Mouse (Mus musculus): ENCODE measurements around the gene Tab1. TPM values are rescaled to one million over a fixed set of nuclear protein-coding genes. Genes with fewer than 3 reads are reported as not detected.
A peak's percentile ranks its signal among the peaks of the same experiment; 100 is the strongest.

The Tab1 gene
- polyA plus RNA-seq, 2 experiments, result 9.4 to 11.9 TPM

- Histone ChIP-seq H3K27me3 (ENCODE audit: control insufficient read depth, insufficient read depth, low read length) (no peaks in the 10 kb centered on the region), H3K27ac (no peak overlapping the region), H3K9ac (replicated peaks) (no peak overlapping the region), H3K9me3 (ENCODE audit: control insufficient read depth, low read length) (peaks cover 4% of the 10 kb centered on the region; the same call in 1 of the 2 replicates), H3K4me2 (ENCODE audit: low read depth) (no peak overlapping the region), H3K4me3 (ENCODE audit: insufficient read depth in 1 of 2, low read depth in 2 of 2, low read length in 2 of 2) (no peak overlapping the region), H3K36me3 (replicated peaks; ENCODE audit: control insufficient read depth, insufficient read depth, low read depth) (peaks cover 29% of the 10 kb centered on the region), H3K4me1 (replicated peaks; ENCODE audit: control insufficient read depth in 2 of 2, insufficient read depth in 2 of 2, low read length in 1 of 2) (peaks cover under 1 to 21% of the 10 kb centered on the region in 2 experiments)
- ATAC-seq (ENCODE audit: insufficient read depth) (no peak), DNase-seq (ENCODE audit: low read depth in 3 of 3, low spot score in 3 of 3) (no peak)
- TF ChIP-seq CTCF (IDR thresholded peaks at IDR 0.05; ENCODE audit: low read depth) (no peak), EP300 (IDR thresholded peaks at IDR 0.05; ENCODE audit: low read depth) (no peak)
- WGBS (ENCODE audit: insufficient replicate concordance), result 80% methylated on average over 3 of the region's 3 CpGs
These were observed 8.0 kb downstream of the Tab1 start for GRCm38 (mm10) chr15:80140878-80141277.

DNA sequence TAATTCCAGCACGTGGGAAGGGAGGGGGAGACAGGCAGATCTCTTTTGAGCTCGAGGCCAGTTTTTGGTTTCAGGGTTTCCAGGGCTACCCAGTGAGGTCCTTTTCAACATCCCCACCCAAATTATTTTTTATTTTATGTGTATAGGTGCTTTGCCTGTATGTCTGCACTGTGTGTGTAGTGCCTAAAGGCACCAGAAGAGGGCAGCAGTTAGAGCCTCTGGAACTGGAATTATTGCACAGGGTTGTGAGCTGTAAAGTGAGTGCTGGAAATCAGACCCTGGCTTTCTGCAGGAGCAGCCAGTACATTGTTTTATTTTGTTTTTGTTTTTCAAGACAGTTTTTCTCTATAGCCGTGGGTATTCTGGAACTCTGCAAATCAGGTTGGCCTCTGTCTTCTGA lies 9.2 kb downstream of the Tab1 start:
- DNase-seq (ENCODE audit: low read depth in 3 of 3, low spot score in 3 of 3), result no peak
- no peak overlapping the region for H3K4me2 ChIP-seq (ENCODE audit: low read depth)
- H3K9ac ChIP-seq (replicated peaks), result no peak overlapping the region
- no peak for ATAC-seq (ENCODE audit: insufficient read depth)
- peaks cover 0 to 15% of the 10 kb centered on the region in 2 experiments; a peak in 3 of 4 replicates for H3K4me1 ChIP-seq (replicated peaks; ENCODE audit: control insufficient read depth in 2 of 2, insufficient read depth in 2 of 2, low read length in 1 of 2)
- peaks cover 4% of the 10 kb centered on the region; the same call in 1 of the 2 replicates for H3K9me3 ChIP-seq (ENCODE audit: control insufficient read depth, low read length)
- peaks cover 27% of the 10 kb centered on the region for H3K36me3 ChIP-seq (replicated peaks; ENCODE audit: control insufficient read depth, insufficient read depth, low read depth)
- 96% methylated on average over 3 of the region's 3 CpGs for WGBS (ENCODE audit: insufficient replicate concordance)
- no peak overlapping the region for H3K4me3 ChIP-seq (ENCODE audit: insufficient read depth in 1 of 2, low read depth in 2 of 2, low read length in 2 of 2)
- H3K27ac ChIP-seq, result no peak overlapping the region
- no peaks in the 10 kb centered on the region for H3K27me3 ChIP-seq (ENCODE audit: control insufficient read depth, insufficient read depth, low read length)
- TF ChIP-seq EP300 (IDR thresholded peaks at IDR 0.05; ENCODE audit: low read depth) (no peak), CTCF (IDR thresholded peaks at IDR 0.05; ENCODE audit: low read depth) (peak; percentile 53)

DNA sequence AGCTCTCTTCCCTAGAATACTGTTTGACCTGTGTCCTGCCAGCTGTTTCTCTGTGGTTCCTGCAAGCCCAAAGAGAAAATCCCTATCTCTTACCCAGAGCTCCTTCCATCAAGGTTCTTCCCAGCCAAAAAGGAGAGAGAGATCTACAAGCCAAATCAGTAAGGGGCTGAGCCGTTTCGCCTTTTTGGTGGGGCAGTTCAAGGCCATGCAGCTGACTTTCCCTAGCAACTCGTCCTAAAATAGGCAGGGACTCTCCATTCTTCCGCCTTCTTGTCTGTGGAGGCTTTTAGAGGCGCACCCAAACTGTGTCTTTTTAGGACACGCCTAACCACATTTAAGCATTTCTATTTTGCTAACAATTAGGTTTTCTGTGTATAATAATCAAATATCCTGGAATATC lies 10.8 kb downstream of the Tab1 start:
- no peak for TF ChIP-seq CTCF (IDR thresholded peaks at IDR 0.05; ENCODE audit: low read depth)
- no peak for TF ChIP-seq EP300 (IDR thresholded peaks at IDR 0.05; ENCODE audit: low read depth)
- peaks cover 4% of the 10 kb centered on the region; the same call in 1 of the 2 replicates for H3K9me3 ChIP-seq (ENCODE audit: control insufficient read depth, low read length)
- peaks cover 0 to 9% of the 10 kb centered on the region in 2 experiments; a peak in 3 of 4 replicates for H3K4me1 ChIP-seq (replicated peaks; ENCODE audit: control insufficient read depth in 2 of 2, insufficient read depth in 2 of 2, low read length in 1 of 2)
- no peak overlapping the region for H3K4me3 ChIP-seq (ENCODE audit: insufficient read depth in 1 of 2, low read depth in 2 of 2, low read length in 2 of 2)
- H3K27me3 ChIP-seq (ENCODE audit: control insufficient read depth, insufficient read depth, low read length), result no peaks in the 10 kb centered on the region
- ATAC-seq (ENCODE audit: insufficient read depth) (no peak), DNase-seq (ENCODE audit: low read depth in 3 of 3, low spot score in 3 of 3) (no peak)
- H3K4me2 ChIP-seq (ENCODE audit: low read depth), result no peak overlapping the region
- WGBS (ENCODE audit: insufficient replicate concordance), result 80% methylated on average over 6 of the region's 6 CpGs
- peaks cover 27% of the 10 kb centered on the region for H3K36me3 ChIP-seq (replicated peaks; ENCODE audit: control insufficient read depth, insufficient read depth, low read depth)
- H3K27ac ChIP-seq, result no peak overlapping the region
- H3K9ac ChIP-seq (replicated peaks), result no peak overlapping the region

- ATAC-seq (ENCODE audit: insufficient read depth), result no peak
These were observed 12.5 kb downstream of the Tab1 start for GRCm38 (mm10) chr15:80145397-80145796.

DNA sequence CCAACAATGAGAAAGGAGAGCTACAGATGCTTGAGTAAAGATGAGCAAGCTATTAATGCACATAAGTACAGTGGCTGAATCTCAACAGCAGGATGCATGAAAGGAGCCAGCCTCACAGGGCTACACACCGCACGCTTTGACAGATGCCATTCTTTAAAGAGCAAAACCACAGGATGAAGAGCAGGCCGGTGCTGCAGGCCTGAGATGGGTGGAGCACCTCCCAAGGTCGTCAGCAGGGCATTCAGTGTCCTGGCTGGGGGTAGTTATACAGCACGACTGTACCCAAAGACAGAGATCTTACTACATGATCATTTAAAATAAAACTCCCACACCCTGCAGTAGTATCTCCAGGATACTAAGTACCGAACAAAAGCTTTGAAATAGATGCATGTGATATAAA lies 13.2 kb downstream of the Tab1 start:
- peaks cover 22% of the 10 kb centered on the region for H3K36me3 ChIP-seq (replicated peaks; ENCODE audit: control insufficient read depth, insufficient read depth, low read depth)
- H3K4me2 ChIP-seq (ENCODE audit: low read depth), result no peak overlapping the region
- no peak overlapping the region for H3K27ac ChIP-seq
- H3K4me3 ChIP-seq (ENCODE audit: insufficient read depth in 1 of 2, low read depth in 2 of 2, low read length in 2 of 2), result no peak overlapping the region
- H3K9me3 ChIP-seq (ENCODE audit: control insufficient read depth, low read length), result peaks cover 4% of the 10 kb centered on the region; the same call in 1 of the 2 replicates
- WGBS (ENCODE audit: insufficient replicate concordance), result 26% methylated on average over 6 of the region's 6 CpGs
- TF ChIP-seq CTCF (IDR thresholded peaks at IDR 0.05; ENCODE audit: low read depth), result no peak
- no peak for TF ChIP-seq EP300 (IDR thresholded peaks at IDR 0.05; ENCODE audit: low read depth)
- H3K9ac ChIP-seq (replicated peaks), result no peak overlapping the region
- ATAC-seq (ENCODE audit: insufficient read depth), result no peak
- H3K27me3 ChIP-seq (ENCODE audit: control insufficient read depth, insufficient read depth, low read length), result no peaks in the 10 kb centered on the region
- DNase-seq (ENCODE audit: low read depth in 3 of 3, low spot score in 3 of 3), result no peak
- peaks cover 0 to 4% of the 10 kb centered on the region in 2 experiments; a peak in 2 of 4 replicates for H3K4me1 ChIP-seq (replicated peaks; ENCODE audit: control insufficient read depth in 2 of 2, insufficient read depth in 2 of 2, low read length in 1 of 2)

More at GRCm38 (mm10) chr15:80145397-80145796, 12.5 kb downstream of the Tab1 start:
- no peak overlapping the region for H3K4me3 ChIP-seq (ENCODE audit: insufficient read depth in 1 of 2, low read depth in 2 of 2, low read length in 2 of 2)
- H3K4me2 ChIP-seq (ENCODE audit: low read depth), result no peak overlapping the region
- DNase-seq (ENCODE audit: low read depth in 3 of 3, low spot score in 3 of 3), result no peak
- H3K4me1 ChIP-seq (replicated peaks; ENCODE audit: control insufficient read depth in 2 of 2, insufficient read depth in 2 of 2, low read length in 1 of 2), result peaks cover 0 to 4% of the 10 kb centered on the region in 2 experiments; a peak in 2 of 4 replicates
- H3K27me3 ChIP-seq (ENCODE audit: control insufficient read depth, insufficient read depth, low read length), result no peaks in the 10 kb centered on the region
- no peak for TF ChIP-seq CTCF (IDR thresholded peaks at IDR 0.05; ENCODE audit: low read depth)
- TF ChIP-seq EP300 (IDR thresholded peaks at IDR 0.05; ENCODE audit: low read depth), result no peak
- 91% methylated on average over 5 of the region's 5 CpGs for WGBS (ENCODE audit: insufficient replicate concordance)
- H3K27ac ChIP-seq, result no peak overlapping the region
- H3K9ac ChIP-seq (replicated peaks), result no peak overlapping the region
- peaks cover 27% of the 10 kb centered on the region for H3K36me3 ChIP-seq (replicated peaks; ENCODE audit: control insufficient read depth, insufficient read depth, low read depth)
- peaks cover 4% of the 10 kb centered on the region; the same call in 1 of the 2 replicates for H3K9me3 ChIP-seq (ENCODE audit: control insufficient read depth, low read length)

Measured in liver, embryonic 14.5 days (tissue).